Mouse (Mus musculus) ZHBTc4 (cell line): ENCODE results near the gene Ap1s1.

Experiments
- DNase-seq: peaks from one replicate; pipeline ENCODE4 v3.0.0-alpha.2; 2011; ENCODE audit warnings: low read depth, low spot score

Ap1s1 gene

DNA sequence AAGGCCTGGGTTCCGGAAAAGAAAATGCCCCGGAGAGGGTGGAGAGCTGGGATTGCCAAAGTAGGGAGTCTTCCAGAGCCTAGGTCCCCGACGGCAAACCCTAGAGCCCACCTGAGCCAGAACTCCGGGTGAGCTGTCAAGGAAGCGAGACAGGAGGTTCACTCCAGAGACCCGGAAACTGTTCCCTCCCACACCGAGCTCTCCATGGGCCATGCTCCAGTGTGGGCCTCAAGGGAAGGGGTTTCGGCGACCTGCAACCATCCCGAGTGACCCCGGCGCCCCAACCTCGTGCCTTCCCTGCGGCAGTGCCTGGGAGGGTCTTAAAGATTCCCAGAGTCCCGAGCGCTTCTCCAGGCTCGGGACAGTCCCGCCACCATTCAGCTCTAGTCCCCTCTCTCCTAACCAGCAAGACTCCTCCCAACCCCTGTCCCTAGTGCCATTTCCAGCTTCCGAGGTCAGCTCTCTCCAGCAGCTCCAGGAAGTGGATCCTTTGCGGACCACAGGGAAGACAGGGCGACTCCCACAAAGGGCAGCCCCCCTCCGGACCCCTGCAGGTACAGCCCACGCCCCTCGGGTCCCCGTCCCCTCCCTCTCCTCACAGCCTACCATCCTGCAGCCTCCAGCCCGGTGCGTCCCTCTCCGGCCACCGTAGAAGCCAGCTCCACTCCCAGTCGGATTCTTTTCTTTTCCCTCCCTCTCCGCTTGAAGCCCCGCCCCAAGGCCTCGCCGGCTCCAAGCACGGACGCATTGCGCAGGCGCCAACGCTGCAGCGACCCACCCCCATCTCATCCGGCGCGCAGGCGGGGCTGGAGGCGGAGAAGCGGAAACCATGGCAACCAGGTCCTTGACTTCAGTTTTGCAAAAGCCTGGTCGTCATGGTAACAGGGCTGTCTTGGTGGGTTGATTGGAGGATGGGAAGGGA, at the start of gene Ap1s1:
Ap1s1 (minus strand) TSS at position 734 of the 922 bp plus-strand sequence.
- DNase-seq: peak; percentile 99

DNA sequence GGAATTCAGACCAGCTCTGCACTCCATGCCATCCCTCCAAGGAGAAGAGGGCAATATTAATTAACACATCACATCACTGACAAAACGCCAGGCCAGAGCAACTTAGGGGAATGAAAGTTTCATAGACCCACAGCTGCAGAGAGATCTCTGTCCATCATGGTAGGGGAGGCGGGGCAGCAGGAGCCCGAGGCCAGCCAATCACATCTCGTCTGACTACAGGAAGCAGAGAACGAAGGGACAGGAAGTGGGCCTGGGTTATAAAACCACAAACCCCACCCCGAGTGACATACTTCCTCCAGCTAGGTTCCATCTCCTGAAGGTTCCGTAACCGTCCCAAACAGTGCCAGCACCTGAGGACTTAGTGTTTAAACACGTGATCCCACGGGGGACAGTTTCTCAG, 49.2 kb upstream of the Ap1s1 start:
- no peak for DNase-seq

DNA sequence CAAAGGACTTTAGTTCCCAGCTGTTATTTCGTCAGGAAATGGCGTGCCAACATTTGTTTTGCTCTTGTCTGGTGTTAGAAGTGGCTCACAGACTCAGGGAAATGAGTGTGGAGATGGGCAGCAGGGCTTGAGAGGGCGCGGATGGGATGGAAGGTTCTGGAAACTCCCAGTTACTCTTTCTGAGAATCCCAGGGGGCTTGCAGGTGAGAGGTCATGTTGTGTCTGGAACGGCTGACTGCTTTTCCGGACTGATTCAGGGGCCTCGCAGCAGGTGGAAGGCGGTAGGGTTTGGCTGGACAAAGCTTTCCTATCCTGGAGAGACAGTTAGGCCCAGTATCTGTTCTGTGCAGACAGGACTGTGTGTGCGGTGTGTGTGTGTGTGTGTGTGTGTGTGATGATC, 47.8 kb upstream of the Ap1s1 start:
- DNase-seq: no peak

DNA sequence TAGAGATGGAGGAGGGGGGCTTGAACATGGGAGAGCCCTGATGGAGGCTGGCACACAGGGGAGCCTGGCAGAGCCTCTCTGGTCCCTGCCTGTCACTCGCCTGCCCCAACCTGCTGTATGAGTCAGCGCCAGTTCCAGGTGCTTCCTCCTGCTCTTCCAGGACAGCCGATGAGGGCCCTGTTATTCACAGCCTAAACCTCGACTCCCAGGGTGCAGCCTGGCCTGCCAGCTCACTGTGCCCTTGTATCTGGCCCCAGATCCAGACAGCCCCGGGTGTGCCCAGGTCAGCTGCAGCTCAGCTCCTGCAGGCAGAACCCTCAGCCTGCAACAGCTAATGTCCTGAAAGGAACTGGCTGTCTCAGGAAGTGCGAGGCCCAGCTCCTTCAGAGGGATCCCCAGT, 45.6 kb upstream of the Ap1s1 start:
- DNase-seq: no peak

DNA sequence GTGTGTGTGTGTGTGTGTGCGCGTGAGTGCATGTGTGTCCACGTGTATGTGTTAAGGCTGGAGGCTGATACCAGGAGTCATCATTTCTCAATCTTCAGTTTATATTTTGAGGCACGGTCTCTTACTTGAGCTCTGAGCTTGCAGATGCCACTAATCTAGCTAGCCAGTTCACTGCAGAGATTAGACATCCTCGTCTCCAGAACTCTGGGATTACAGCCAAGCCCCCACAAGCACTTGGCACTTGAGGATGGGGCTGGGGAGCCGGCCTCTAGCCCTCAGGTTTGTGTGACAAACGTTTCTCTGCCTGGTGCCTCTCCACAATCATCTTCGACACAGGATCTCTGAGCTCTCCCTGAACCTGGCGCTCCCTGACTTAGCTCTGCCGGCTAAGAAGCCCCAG, 44.9 kb upstream of the Ap1s1 start:
- DNase-seq: no peak

DNA sequence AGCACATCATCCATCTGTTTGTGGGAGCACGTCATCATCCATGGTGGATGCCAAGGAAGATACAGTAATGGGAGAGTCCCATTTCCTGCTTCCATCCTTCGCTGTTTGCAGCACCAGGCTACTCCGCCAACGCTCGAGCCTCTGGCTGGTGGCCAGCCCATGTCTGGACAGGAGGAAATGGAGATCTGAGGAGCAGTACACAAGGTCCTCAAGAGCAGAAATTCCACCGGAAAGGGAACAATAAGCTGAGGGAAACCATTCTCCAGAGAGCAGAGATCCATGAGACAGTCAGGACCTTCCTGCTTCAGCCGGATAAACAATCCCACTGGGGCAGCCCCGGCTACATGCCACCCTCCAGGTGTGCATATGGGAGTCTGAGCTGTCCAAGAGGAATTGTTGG, 41.5 kb upstream of the Ap1s1 start:
- no peak for DNase-seq

DNA sequence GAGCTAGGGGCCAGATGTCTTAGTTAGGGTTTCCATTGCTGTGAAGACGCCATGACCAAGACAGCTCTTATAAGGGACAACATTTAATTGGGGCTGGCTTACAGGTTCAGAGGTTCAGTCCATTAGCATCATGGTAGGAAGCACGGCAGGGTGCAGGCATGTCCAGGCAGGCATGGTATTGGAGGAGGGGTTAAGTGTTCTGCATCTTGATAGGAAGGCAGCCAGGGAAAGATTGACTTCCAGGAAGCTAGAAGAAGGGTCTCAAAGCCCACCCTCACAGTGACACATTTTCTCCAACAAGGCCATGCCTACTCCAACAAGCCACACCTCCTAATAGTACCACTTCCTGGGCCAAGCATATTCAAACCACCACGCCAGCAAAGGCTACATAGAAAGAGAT, 39.8 kb upstream of the Ap1s1 start:
- peak; percentile 52 for DNase-seq

DNA sequence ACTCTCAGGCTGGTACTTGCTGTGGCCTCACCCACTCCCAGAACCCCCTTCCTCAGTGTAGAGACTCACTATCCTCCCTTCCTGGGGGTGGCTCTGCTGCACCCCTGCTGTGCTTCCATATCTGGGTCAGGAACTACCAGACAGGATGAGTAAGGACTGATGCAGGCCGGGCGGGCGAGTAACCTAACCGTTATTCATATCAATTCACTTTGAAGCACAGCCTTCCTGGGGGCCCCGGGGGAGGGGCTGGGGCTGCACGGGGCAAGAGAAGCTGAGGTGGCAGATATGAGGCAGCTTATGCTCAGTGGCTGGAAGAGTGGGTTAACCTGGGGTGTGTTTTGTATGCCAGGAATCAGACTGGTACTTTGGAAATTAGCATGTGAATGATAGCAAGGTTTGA, 39.1 kb upstream of the Ap1s1 start:
- DNase-seq: peak; percentile 19

DNA sequence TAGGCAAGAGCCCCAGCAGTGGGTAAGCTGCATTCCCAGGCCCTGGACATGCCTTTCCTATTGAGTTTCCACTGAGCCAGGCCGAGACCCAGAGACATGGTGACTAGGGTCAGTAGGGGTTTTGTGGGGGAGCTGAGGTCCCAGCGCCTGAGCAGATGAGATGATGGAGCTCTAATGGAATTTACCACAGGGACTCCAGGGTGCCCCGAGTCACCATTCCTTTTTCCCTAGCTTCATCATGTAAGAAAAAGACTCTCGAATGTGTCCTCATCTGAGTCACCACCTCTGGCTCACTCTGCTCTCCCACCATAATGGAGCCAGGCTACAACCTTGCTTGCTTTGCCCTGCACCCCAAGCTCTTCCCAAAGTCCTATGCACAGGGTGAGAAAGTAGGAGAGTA, 37.1 kb upstream of the Ap1s1 start:
- no peak for DNase-seq

DNA sequence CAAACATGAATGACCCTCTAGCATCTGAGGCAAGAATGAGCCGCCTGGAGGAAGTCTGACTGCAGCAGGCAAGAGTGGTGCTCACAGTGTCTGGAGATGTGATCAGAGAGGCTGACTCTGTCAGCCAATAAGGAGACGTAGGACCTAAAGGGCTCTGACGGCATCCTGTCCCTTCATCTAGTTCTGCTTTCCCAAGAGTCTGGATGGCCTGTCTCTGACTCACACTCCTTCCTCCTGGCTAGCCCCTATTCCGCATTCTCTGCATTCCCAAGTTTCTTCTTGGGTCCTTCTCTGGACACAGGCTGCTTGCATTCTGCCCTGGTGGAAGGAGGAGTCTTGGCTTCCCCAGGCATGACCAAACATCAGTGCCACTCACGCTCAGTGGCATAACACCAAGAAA, 33.9 kb upstream of the Ap1s1 start:
- DNase-seq: peak; percentile 42

DNA sequence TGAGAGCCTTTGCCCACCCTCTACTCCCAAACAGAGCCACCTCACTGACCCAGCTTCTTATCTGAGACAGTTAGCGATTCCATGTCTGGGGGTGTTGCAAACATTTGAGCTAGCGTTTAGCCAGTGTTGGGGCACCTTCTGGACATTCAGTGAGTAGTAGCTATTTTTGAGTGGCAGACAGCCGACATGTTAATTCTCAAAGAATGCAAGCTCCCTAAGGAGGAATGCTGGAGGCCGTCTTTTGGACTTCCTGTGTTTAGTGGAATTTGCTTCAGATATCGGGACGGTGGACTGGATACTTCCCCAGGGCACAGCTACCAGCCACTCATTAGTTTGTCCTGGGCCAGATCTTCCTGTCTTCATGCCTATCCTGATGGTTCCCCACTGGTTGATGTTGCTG, 32.7 kb upstream of the Ap1s1 start:
- DNase-seq: no peak

DNA sequence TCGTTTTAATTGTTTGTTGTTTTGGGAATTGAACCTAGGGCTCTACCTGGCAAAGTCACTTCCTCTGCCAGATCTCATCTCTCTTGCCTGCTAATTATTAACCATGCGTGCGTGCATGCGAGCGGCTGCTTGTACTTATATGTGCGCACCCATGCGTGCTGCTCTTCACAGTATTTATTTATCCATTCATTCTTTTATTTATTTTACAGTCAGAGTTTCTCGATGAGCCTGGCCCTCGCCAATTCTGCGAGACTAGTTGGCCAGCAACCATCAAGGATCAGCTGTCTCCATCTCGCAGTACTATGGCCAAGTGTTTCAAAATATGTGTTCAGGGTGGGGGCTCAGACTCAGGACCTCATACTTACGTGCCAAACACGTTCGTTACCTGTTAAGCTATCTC, 32.1 kb upstream of the Ap1s1 start:
- no peak for DNase-seq

DNA sequence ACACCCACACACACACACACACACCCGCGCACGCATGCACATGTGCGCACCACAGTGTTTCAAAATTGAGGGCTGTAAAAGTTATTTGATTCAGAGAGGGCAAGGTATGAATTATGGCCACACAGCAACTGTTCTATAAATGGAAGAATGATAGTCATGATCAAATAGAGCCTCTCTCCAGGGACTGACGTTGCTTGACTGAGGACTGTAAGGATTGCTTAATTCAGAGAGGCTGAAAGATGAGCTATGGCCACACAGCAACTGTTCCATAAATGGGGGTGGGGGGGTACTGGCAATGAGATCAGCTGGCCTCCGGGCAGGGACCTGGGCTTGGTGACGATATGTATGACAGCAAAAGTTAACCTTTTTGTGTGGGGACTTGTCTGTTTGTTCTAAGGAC, 31.3 kb upstream of the Ap1s1 start:
- no peak for DNase-seq

DNA sequence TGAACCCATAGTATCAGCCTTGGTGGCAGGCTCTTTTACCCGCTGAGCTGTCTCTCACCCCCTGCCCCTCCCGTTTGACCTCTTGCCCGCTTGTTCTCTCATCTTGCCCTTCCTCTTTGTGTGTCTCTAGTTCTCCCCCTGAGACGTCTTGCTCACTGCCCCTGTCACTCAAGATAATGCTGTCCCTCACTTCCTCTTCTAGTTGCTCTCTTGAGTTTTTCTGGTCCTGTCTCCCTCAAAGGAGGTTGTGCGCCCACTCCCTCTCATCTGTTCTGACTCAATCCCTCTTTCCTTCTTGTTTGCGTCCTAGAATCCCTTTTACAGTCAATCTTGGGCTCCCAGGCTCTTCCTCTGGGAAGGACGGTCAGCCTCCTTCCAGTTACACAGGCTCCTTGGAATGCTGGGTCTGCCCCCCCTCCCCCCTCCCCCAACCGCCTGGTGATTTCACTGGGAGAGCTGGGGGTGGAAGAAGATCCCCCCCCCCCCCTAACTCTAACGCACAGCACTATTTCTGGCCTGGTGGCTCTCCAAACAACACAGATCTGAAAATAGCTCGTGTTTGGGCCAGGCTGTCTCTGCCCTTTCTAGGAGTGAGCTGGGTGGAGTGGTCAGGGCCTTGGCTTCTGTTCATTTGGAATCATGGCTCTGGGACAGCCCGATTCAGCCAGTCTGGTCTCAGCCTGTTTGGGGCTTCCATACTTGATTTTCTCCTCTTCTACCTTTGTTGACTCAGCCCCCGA, 30.4 kb upstream of the Ap1s1 start:
- DNase-seq: no peak

DNA sequence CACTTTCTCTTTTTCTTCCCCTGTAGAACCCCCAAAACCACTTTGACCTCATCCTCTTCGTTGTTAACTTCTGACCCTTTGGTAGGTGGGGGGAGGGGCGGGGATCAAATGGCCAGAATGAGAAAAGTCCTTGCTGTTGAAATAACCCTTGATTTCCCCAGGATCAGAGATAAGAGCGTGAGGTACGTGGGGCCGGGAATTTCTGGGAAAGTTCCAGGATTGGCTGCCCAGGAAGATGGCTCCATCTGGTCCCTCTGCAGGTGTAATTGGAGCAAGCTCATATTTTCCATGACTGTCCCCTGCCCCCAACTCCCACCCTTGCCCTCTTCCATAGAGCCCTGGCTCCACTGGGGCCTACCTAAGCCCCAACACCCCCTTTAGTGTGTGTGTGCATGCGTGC, 29.8 kb upstream of the Ap1s1 start:
- DNase-seq: no peak

DNA sequence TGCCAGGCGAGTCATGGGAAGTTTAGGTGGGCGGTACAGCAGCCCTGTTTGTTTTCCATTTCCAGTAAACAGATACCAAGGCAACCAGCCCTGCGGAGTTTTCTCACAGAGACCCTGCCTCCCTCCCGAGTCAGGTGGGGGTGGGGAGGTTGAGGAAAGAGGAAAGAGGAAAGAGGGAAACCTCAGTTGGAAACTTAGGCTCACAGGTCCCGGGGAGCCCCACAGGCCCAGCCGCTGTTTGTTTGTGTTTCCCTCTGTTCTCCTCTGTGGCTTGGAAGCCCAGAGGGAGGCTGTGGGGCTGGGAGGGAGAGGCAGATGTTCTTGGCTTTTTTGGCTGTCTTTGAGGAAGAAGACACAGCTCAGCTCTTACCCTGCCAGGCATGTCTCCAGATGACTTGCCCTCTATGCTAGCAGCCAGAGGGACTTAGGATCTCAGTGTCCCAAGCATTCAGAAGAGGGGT, 28.3 kb upstream of the Ap1s1 start:
- DNase-seq: peak; percentile 23

DNA sequence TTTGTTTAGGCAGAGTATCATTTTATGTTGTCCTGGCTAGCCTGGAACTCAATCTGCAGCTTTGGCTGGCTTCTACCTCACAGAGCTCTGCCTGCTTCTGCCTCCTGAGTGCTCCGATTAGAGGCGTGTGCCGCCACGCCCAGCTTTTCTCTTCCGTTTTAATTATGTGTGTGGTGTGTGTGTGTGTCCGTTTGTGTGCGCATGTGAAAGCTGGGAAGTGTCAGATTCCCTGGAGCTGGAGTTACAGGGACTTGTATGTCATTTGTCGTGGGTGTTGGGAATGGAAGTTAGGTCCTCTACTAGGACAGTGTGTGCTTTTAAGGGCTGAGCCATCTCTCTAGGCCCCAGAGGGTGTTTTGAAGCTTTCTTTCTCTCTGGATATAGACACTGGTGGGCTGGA, 27.2 kb upstream of the Ap1s1 start:
- DNase-seq: peak; percentile 40

DNA sequence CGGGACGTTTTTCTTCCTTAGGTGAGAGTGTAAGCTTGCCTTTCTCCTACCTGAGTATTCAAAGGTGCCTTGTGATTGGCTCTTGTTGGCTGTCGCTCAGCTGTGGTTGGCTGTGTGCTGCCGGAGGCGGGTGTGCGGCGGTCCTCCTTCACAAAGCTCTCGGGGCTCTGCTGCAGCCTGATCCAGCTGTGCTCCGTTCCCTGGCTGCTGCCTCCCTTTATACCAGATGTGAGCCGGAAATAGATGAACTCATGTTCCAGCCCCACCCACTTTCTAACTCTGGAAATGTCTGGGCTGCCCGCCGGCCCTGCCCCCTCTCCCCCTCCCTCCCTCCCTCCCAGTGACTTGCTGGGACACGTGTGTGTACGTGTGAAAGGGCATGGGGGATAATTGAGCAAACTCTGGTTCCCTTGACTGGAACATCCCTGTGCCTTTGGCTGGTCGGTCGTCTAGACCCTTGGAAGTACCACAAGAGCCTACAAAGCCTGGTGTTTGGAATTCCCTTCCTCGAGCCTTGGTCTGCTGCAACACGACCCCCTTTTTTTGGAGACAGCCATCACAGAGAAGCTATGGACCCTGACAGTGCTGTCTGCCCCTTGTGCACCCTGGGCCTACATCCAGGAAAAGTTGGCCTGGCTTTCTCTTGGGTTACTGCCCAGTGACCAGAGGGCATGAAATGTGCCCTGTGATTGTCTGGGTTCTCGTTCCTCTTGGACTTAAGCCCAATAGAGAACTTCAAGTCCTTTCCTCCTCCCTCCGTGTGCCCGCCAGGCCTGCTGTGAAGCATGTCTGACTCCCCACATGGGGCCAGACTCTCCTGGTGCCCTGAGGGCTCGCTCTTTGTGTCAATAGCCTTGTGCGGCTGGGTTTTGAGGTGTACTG, 26.4 kb upstream of the Ap1s1 start, which contains the start of gene Serpine1:
Serpine1 (minus strand) TSS at position 190 of the 882 bp plus-strand sequence.
- DNase-seq: peak; percentile 94

DNA sequence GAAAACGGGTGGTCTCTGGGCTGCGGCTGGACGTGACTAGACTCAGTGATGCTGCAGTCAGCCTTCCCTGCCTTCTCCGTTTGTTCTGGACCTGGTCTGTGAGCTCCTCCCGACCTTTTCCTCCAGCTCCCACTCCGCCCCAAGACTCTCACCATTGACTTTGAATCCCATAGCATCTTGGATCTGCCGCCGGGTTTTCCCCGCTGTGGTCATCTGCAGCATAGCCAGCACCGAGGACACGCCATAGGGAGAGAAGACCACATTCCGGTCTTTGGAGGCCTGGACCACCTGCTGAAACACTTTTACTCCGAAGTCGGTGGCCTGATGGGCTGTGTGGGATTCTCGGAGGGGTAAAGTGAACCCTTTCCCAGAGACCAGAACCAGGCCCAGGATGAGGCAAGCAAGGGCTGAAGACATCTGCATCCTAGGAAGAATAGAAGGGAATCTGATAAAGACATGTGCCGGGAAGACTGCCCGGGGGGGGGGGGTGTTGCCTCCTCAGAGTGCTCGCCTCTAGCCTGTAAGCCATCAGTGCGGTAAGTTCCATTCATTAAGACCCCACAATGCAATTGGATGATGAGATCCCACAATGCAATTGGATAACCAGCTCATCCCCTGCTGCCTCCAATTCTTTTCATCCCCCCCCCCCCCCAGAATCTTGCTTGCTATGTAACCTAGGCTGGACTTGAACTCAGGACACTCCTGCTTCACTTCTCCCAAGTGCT, 25.1 kb upstream of the Ap1s1 start:
- DNase-seq: no peak

DNA sequence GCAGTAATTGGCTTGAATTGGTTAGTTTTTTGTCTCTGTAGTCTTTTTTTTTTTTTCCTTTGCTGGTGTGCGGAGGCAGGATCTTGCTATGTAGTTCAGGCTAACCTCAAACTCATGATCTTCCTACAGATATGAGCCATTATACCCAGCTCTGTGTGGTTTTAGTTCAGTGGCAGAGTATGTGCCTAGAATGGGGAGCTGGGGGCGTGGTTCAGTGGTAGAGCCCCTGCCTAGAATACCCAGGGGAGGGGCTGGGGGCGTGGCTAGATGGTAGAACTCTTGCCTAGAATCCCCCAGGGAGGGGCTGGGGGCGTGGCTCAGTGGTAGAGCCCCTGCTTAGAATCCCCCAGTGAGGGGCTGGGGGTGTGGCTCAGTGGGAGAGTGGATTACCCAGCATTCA, 22.8 kb upstream of the Ap1s1 start:
- peak; percentile 55 for DNase-seq

DNA sequence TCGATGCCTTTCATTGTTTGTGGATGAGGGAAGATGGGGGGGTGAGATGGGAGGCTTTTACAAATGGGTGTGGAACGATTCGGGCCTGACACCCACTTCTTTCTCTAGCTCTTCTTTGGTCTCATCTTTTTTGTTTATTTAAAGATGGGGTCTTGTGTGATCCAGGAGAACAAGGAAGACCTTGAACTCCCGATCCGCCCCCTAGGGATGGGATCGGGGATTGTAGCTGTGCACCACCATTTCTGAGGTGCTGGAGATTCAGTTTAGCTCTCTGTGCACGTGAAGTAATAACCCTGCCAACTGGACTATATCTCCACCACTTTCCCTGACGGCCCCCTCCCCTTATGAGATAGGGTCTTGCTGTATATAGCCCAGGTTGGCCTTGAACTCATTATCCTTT, 20.0 kb upstream of the Ap1s1 start:
- DNase-seq: peak; percentile 64
